Mouse (Mus musculus) spleen, adult 18-20 months (tissue): ENCODE data around the gene Hdac10.

ENCODE experiments used
- DNase-seq, 2 experiments: peaks; one replicate each; pipeline ENCODE4 v3.0.0; 2022; ENCODE audit warnings: mixed read lengths in 2 of 2

Hdac10 gene

DNA sequence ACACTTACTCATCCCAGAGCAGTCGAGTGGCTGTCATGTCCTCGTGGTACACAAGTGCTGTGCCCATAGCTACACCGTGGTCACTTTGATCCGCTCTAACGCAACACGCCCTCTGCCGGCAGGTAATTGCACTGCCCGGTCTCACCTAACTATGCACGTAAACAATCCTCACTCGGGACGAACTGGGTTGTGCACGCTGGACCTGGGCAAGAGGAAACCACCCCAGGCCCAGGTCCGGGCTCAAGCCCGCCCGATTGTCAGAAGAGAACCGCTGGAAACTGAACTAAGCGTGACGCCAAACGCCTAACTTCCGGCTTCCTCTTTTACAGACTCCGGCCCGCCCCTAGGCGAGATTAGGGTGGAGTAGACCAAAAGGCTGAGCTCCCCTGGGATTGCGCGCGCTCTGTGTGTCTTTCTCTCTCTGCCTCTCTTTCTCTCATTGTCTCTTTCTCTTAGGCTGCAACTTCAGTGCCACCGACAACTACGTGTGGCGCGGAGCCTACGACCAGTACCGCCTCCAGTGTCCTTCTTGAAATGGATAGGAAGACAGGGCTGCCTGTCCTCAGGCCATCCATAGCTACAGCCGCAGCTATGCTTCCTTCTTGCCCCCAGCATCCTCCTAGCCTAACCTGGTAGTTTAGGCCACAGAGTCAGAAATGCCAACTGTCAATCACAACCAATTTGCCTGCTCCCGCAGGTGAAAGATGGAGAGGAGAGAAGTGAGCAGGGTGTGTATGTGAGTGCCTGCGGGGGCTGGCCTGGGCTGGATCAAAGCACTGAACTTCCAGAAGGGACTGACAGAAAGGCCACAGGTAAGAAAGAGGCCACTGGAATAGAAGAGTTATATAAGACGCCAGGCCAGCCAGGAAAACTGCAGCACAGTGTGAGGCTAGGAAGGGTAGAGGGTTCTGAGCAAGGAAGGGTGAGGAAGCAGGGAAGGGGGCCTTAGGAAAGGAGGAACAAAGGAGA is at the start of gene Hdac10:
Hdac10 (minus strand) TSS at position 319 of the 969 bp plus-strand sequence.
- DNase-seq, result peak; percentile 83 to 86

- DNase-seq, result peak in 1 of 2 experiments; percentile 14
Observed at GRCm38 (mm10) chr15:89177576-89178259, 49.2 kb upstream of the Hdac10 start.

DNA sequence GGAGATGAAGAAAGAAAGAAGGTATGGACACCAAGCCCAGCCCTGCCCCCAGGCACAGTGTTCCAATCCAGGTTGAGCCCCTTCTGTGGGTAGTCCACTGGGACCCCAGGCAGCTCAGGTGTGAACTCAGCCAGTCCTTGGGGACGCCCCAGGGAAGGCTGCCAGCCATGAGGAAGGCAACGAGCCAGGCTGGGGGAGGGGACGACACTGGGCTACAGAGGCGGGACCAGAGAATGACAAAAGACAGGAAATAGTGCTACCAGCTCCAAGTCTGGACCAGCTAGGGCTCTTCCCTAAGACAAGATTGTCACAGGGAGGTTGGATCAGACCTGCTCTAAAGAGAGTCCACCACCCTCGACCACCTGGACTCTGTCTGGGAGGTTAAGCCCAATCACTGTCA is 48.6 kb upstream of the Hdac10 start:
- peak; percentile 59 to 68 for DNase-seq

- no peak for DNase-seq
Observed at GRCm38 (mm10) chr15:89175411-89176155, 47.1 kb upstream of the Hdac10 start.

GRCm38 (mm10) chr15:89174889-89175339 is 46.4 kb upstream of the Hdac10 start:
- DNase-seq, result no peak

DNA sequence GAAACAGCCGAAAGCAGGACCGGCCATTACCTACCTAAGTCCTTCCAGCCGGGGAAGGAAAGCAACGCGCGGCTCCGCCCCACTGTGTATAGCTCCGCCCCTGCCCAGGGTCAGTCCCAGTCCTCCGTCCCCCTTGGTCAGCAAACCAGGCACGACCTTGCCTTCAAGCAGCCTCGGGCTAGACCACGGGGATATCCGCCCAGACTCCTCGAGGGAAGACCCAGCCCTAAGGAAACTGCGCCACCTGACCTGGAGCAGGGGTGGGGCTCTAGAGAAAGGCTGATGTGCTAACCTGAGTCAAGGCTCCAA is 45.4 kb upstream of the Hdac10 start:
- peak in 1 of 2 experiments; percentile 55 for DNase-seq

GRCm38 (mm10) chr15:89173024-89173905 is 44.8 kb upstream of the Hdac10 start:
- DNase-seq, result peak in 1 of 2 experiments; percentile 55

DNA sequence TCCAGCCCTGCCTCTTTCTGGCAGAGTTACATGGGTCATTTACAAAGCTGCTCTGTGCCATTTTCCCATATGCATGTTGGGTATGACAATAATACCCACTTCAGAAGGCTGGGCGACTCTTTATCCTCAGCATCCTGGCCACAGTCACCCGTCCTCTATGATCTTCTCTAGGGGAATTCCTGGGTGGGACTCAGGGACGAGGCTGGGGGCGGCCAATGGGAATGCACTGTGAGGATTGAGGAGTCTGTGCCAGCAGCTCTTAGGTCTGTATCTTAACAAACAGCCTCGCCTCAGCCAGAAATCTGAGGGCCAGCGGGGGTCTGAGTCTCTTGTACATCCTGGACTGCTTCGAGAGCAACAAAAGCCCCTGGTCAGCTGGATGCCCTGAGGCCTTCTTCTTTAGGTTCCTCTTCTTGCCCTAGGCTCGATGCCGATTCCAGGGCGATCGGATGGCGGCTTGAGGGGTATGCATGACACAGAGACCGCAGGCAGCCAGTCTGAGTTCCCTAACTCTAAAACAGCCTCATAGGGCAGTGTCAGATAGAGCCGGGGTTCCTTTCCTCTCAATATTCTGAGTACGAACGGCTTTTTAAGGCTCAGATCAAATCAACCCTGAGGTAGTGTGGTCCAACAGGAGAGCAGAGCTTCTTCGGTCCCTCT is 43.9 kb upstream of the Hdac10 start:
- peak in 1 of 2 experiments; percentile 14 for DNase-seq

- no peak for DNase-seq
Observed at GRCm38 (mm10) chr15:89171526-89172051, 43.1 kb upstream of the Hdac10 start.

DNA sequence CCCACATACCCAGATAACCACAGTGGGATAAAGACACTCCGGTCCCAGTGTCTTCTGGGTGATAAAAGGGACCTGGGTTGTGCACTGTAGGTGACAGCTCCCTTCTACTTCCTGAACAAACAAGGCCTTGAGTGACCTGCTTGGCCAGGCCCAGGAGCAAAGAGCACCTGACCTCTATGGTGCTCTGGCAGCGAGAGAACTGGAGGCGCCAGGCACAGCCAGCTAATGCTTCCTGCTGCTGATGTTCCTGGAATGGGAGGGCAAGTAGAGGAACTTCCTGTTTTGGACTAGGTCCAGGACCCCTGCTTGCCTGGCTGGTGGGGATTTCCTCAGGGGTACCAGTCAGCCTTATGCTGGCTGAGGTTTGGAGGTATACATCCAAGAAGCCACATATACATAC is 41.6 kb upstream of the Hdac10 start:
- DNase-seq, result no peak

DNA sequence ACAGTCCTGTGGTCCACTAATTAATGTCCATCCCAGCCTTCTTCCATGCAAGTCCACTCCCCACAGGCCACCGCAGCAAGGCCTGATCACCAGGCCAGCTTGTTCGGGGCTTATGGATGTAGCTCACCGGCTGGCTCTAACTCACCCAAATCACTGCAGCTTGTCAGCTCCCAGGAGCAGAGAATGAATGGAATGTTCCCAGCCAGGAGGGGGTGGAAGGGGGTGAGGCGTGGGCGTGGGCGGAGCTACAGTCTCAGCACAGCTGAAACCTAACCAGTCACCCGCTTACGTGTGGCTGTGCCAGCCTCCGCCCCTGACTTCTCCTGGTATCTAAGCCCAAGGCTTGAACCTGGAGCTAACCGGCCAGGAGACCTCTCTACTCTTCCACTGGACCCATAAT is 40.9 kb upstream of the Hdac10 start:
- peak in 1 of 2 experiments; percentile 20 for DNase-seq

DNA sequence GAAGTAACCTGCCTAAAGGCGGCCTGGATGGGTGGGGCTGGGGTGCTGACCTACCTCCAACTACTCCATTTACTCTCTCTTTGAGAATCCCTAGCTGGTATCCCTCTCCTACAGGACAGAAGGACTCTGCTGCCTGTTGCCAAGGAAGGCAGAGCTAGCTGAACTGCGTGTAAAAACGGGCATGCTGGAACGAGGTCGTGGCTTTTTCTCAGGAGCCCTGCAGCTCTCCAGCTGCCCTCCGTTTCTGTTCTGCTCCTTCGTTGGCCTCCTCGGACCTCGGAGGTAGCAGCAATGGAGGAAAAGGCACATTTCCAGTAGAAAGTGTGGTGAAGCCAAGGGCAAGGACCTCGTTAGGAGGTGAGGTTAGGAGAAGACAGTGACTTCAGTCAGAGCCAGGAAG is 40.4 kb upstream of the Hdac10 start:
- DNase-seq, result no peak

GRCm38 (mm10) chr15:89165478-89165877 is 37.0 kb upstream of the Hdac10 start:
- DNase-seq, result no peak

- no peak for DNase-seq
Observed at GRCm38 (mm10) chr15:89161397-89161796, 32.9 kb upstream of the Hdac10 start.

DNA sequence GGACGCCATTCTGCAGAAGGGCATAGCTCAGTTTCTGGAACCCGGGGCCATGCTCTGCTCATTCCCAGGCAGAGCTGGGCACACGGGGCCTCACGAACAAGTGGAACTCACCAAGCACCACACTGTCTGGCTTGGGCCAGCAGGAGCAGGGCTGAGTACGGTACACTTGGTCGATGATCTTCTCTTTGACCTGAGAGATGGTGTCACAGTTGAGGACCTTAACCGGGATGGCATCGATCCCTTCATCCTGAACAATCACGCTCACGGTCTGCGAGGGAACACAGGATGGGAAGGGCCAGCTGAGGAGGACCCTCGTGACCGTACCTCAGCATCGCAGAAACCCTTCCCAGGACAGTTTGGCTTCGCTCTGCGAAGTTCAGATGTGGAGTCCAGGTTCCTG is 30.0 kb upstream of the Hdac10 start:
- no peak for DNase-seq

GRCm38 (mm10) chr15:89157954-89158353 is 29.5 kb upstream of the Hdac10 start:
- peak; percentile 56 to 82 for DNase-seq

DNA sequence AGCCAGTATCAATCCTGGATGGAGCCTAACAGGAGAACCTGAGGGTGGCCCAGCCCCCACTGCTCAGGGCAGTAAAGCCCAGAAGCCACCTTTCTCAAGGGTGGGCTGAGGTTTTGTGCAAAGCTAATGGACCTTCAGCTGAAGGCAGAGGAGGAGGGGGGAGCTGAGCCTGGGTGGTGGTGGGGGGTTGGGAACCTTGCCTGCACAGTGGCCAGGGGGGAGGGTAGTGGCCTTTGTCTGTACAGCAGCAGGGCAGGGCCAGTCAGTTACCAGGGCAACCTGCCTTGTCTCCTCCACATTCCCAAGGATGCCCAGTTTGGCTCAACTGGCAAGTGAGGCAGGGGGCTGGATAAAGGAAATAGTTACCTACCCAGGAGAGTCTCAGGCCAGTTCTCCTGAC is 23.8 kb upstream of the Hdac10 start:
- DNase-seq, result no peak

DNA sequence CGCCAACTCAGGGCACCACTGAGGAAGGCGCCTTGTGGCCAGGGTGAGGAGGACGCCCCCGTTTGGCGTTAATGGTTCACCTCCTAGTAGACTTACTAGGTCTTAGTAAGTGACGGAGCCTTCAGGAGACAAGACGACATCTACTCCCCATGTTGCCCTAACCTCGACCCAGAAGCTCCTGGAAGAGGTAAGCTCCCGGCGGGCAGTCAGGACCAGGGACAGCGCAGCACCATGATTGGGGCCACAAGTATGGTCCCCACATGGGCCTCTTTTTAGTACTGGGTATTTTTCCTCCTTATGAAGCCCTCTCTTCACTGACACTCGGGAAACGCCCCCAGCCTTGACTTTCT is 21.5 kb upstream of the Hdac10 start:
- peak in 1 of 2 experiments; percentile 48 for DNase-seq

DNA sequence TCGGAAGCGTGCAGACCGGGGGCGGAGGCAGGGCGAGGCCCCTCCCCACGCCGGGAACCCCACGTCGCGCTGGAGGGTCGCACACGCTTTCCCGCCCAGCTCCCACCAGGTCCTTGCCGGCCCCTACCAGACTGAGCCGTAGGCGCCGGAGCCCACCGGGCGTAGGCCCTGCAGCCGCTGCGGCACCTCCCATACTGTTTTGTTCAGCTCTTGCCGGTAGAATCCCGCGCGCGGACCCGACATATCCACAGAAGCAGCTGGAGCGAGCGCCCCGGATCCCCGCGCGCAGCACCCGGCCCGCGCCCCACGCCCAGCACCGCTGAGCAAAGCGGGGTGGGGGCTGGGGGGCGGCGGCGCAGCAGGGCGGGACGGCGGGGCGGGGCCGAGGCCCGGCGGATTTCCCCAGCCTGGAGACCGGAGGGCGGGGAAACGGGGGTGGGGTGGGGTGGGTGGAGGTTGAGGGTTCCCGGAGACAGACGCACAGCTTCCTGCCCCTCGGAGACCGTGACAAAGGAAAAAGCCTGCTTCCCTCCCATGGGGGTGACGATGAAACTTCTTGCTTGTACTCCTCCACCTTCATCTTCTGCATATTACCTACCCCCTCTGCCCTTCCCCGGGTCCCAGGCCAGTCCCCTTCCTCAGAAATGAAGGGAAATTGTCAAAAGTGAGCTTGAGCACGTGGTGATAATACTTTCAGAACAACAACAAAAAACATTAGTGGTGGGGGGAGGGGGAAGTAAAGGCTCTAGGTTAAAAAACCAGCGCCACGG is 21.0 kb upstream of the Hdac10 start, which contains the start of gene Mapk11:
Mapk11 (minus strand) TSS at position 358 of the 770 bp plus-strand sequence.
- DNase-seq, result peak; percentile 57 to 67

DNA sequence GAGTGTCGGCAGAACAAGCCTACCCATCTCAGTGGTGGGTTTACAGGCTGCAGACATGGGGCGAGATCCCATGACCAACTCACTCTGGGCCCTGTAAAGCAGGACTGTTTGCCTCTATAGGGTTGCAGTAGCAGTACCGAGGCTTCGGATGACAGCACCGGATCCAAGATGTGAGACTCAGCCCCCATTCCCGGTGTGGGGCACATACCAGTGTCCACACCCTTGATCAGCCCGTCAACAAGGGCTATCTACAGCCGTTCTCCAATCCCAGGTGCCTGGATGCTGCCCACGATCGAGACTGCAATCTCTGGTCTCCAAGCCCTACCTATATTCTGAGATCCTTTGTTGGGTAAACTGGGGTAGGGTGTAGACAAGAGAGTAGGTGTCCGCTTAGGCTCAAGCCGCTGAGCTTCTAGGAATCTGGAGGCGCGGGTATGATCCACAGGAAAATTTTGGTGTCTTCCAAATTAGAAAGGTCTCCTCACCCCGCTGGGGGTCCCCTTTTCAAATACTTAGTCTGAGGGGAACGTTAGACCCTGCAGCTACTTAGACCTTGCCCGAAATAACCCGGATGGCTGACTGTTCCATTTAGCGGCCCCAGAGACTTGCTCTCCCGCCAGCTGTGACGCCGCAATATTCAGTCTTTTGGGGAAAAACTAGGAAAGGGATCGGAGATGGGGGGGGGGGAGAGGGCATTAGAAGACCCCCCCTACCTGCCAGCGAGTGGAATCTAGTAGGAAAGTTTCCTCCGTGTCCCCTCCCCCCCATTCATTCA is 20.2 kb upstream of the Hdac10 start:
- peak in 1 of 2 experiments; percentile 28 for DNase-seq
